Mouse (Mus musculus) heart, embryonic 14.5 days (tissue): ENCODE results near the gene Pisd. TPM values are rescaled to one million over a fixed set of nuclear protein-coding genes. Genes with fewer than 3 reads are reported as not detected.
A peak's percentile ranks its signal among the peaks of the same experiment; 100 is the strongest.

Experiments
- ATAC-seq: fragments of 200-750 bp; cut with Nextera tagmentation; 2 replicates; pipeline ENCODE4 v1.8.0; 2017; ENCODE audit warnings: low read depth, moderate TSS enrichment; ENCODE audit not compliant: insufficient number of reproducible peaks, insufficient read depth, low FRiP score
- H3K27ac ChIP-seq, 2 experiments: fragments of 200-500 bp in 1 of 2; fragments of 300-500 bp in 1 of 2; sonication (generic) in 1 of 2; replicated peaks in 1 of 2; 2 replicates each; pipeline ENCODE4 v1.5.1; 2012 to 2014; ENCODE audit warnings: low read depth in 2 of 2, low read length in 2 of 2, control low read depth in 1 of 2, mild to moderate bottlenecking in 1 of 2, mixed read lengths in 1 of 2; ENCODE audit not compliant: control insufficient read depth in 1 of 2, insufficient read depth in 1 of 2
- H3K27me3 ChIP-seq: fragments of 300-500 bp; sonication (generic); 2 replicates; pipeline ENCODE4 v1.6.1; 2014; ENCODE audit warnings: mild to moderate bottlenecking, low read length, control low read depth; ENCODE audit not compliant: control insufficient read depth, insufficient read depth
- H3K36me3 ChIP-seq: fragments of 300-500 bp; sonication (generic); 2 replicates; pipeline ENCODE4 v1.6.1; 2014; ENCODE audit warnings: mild to moderate bottlenecking, control low read depth, low read length, mixed read lengths; ENCODE audit not compliant: control insufficient read depth, insufficient read depth
- H3K4me1 ChIP-seq, 2 experiments: fragments of 200-500 bp in 1 of 2; fragments of 300-500 bp in 1 of 2; sonication (generic) in 1 of 2; 2 replicates each; pipeline ENCODE4 v1.6.1; 2012 to 2014; ENCODE audit warnings: low read length in 2 of 2, control low read depth in 1 of 2, mixed read lengths in 1 of 2; ENCODE audit not compliant: control insufficient read depth in 2 of 2, insufficient read depth in 2 of 2
- H3K4me2 ChIP-seq: fragments of 300-500 bp; sonication (generic); 2 replicates; pipeline ENCODE4 v1.6.1; 2014; ENCODE audit warnings: mild to moderate bottlenecking, low read length
- H3K4me3 ChIP-seq, 2 experiments: fragments of 200-500 bp in 1 of 2; fragments of 300-500 bp in 1 of 2; sonication (generic) in 1 of 2; 2 replicates each; pipeline ENCODE4 v1.5.1; 2012 to 2014; ENCODE audit warnings: low read length in 2 of 2, mild to moderate bottlenecking in 2 of 2, control low read depth in 1 of 2, low read depth in 1 of 2, moderate library complexity in 1 of 2; ENCODE audit not compliant: control insufficient read depth in 1 of 2, insufficient read depth in 1 of 2
- H3K9ac ChIP-seq: fragments of 300-500 bp; sonication (generic); 2 replicates; pipeline ENCODE4 v1.6.1; 2014; ENCODE audit warnings: mild to moderate bottlenecking, low read length
- H3K9me3 ChIP-seq: fragments of 300-500 bp; sonication (generic); 2 replicates; pipeline ENCODE4 v1.6.1; 2016; ENCODE audit warnings: low read length, control low read depth; ENCODE audit not compliant: control insufficient read depth
- WGBS: fragments of 180-500 bp; shearing (Covaris S2); extraction: QIAGEN DNeasy Blood & Tissue Kit; methylation state at CpG from one replicate; pipeline ENCODE4 v1.1.7; 2014; 5-methylcytosine and 5-hydroxymethylcytosine counted together
- polyA plus RNA-seq: library from polyadenylated mRNA; unstranded; fragments of >200 nt; fragmentation: Nextera tagmentation; extraction: Ambion mirVana; gene quantifications from 2 replicates; pipeline ENCODE4 v1.2.1, GENCODE M21; 2014

Gene Pisd
- polyA plus RNA-seq, 1 experiment from 2014 or later, result 49.2 TPM

GRCm38 (mm10) chr5:32720416-32720815 lies 65.0 kb downstream of the Pisd start:
- no peak for ATAC-seq
- H3K4me3 ChIP-seq, result no peak overlapping the region
- 87% methylated on average over 9 of the region's 9 CpGs for WGBS
- no peaks in the 10 kb centered on the region for H3K27me3 ChIP-seq
- H3K9ac ChIP-seq, result no peak overlapping the region
- no peaks in the 10 kb centered on the region for H3K36me3 ChIP-seq
- H3K4me1 ChIP-seq, result no peaks in the 10 kb centered on the region
- no peak overlapping the region for H3K27ac ChIP-seq
- H3K4me2 ChIP-seq, result no peak overlapping the region
- no peaks in the 10 kb centered on the region for H3K9me3 ChIP-seq

GRCm38 (mm10) chr5:32718916-32719315 lies 66.5 kb downstream of the Pisd start:
- no peaks in the 10 kb centered on the region for H3K27me3 ChIP-seq
- H3K4me3 ChIP-seq, result no peak overlapping the region
- no peaks in the 10 kb centered on the region for H3K4me1 ChIP-seq
- no peak overlapping the region for H3K4me2 ChIP-seq
- H3K36me3 ChIP-seq, result no peaks in the 10 kb centered on the region
- 44% methylated on average over 6 of the region's 6 CpGs for WGBS
- ATAC-seq, result no peak
- H3K27ac ChIP-seq, result no peak overlapping the region
- no peaks in the 10 kb centered on the region for H3K9me3 ChIP-seq
- H3K9ac ChIP-seq, result no peak overlapping the region

GRCm38 (mm10) chr5:32717726-32718125 lies 67.7 kb downstream of the Pisd start:
- Histone ChIP-seq H3K4me1 (0 out of 4 replicates have a peak, but pooled peaks cover 0 to 2% of the 10 kb centered on the region in 2 experiments), H3K27me3 (no peaks in the 10 kb centered on the region), H3K4me2 (no peak overlapping the region), H3K9ac (no peak overlapping the region), H3K36me3 (no peaks in the 10 kb centered on the region), H3K27ac (no peak overlapping the region), H3K9me3 (no peaks in the 10 kb centered on the region), H3K4me3 (no peak overlapping the region)
- WGBS, result 48% methylated on average over 1 of the region's 1 CpGs
- no peak for ATAC-seq

- Histone ChIP-seq H3K36me3 (no peaks in the 10 kb centered on the region), H3K4me2 (peak overlapping the region; percentile 71), H3K4me1 (peaks cover 2 to 4% of the 10 kb centered on the region in 2 experiments; a peak in 1 of 4 replicates), H3K27me3 (no peaks in the 10 kb centered on the region), H3K9ac (peak overlapping the region; percentile 75), H3K9me3 (no peaks in the 10 kb centered on the region), H3K4me3 (peak overlapping the region; percentile 63 to 66), H3K27ac (peak overlapping the region; percentile 83 to 89)
- ATAC-seq, result peak; percentile 99
- 2% methylated on average over 55 of the region's 55 CpGs for whole genome bisulfite sequencing
Observed at GRCm38 (mm10) chr5:32713703-32714467, 71.6 kb downstream of the Pisd start.

- Histone ChIP-seq H3K9me3 (no peaks in the 10 kb centered on the region), H3K36me3 (no peaks in the 10 kb centered on the region), H3K9ac (peak overlapping the region; percentile 75), H3K4me3 (peak overlapping the region; percentile 63 to 66), H3K27ac (peak overlapping the region; percentile 83 to 89), H3K27me3 (no peaks in the 10 kb centered on the region), H3K4me2 (peak overlapping the region; percentile 71), H3K4me1 (peaks cover 2 to 4% of the 10 kb centered on the region in 2 experiments; a peak in 1 of 4 replicates)
- 23% methylated on average over 2 of the region's 2 CpGs for WGBS
- no peak for ATAC-seq
Observed at GRCm38 (mm10) chr5:32713042-32713702, 72.3 kb downstream of the Pisd start.

- Histone ChIP-seq H3K4me3 (no peak overlapping the region), H3K4me2 (peak overlapping the region; percentile 71), H3K36me3 (no peaks in the 10 kb centered on the region), H3K27me3 (no peaks in the 10 kb centered on the region), H3K9ac (no peak overlapping the region), H3K27ac (0 out of 4 replicates have a peak overlapping the region, but pooled peaks of 1 of the 2 experiments have one; percentile 89), H3K9me3 (no peaks in the 10 kb centered on the region), H3K4me1 (peaks cover 2 to 4% of the 10 kb centered on the region in 2 experiments; a peak in 1 of 4 replicates)
- no peak for ATAC-seq
- 72% methylated on average over 4 of the region's 4 CpGs for WGBS
Observed at GRCm38 (mm10) chr5:32712221-32713041, 73.0 kb downstream of the Pisd start.

GRCm38 (mm10) chr5:32711485-32711884 lies 74.0 kb downstream of the Pisd start:
- Histone ChIP-seq H3K4me3 (no peak overlapping the region), H3K27me3 (no peaks in the 10 kb centered on the region), H3K27ac (no peak overlapping the region), H3K9me3 (no peaks in the 10 kb centered on the region), H3K36me3 (no peaks in the 10 kb centered on the region), H3K4me2 (no peak overlapping the region), H3K4me1 (peaks cover 2 to 4% of the 10 kb centered on the region in 2 experiments; a peak in 1 of 4 replicates), H3K9ac (no peak overlapping the region)
- WGBS, result 74% methylated on average over 5 of the region's 5 CpGs
- no peak for ATAC-seq
